Mouse (Mus musculus) myocyte (in vitro differentiated cells): ENCODE results near the gene Cfap61. TPM values are rescaled to one million over a fixed set of nuclear protein-coding genes. Genes with fewer than 3 reads are reported as not detected.

Experiments
- H3K27me3 ChIP-seq: one replicate; pipeline ENCODE4 v1.6.1; 2011; ENCODE audit not compliant: control insufficient read depth, insufficient read depth, insufficient read length
- H3K36me3 ChIP-seq: one replicate; pipeline ENCODE4 v1.6.1; 2011; ENCODE audit not compliant: control insufficient read depth, insufficient read depth
- H3K4me2 ChIP-seq: one replicate; pipeline ENCODE4 v1.6.1; 2011; ENCODE audit warnings: low read depth, control low read depth
- H3K4me3 ChIP-seq: one replicate; pipeline ENCODE4 v1.5.1; 2011; ENCODE audit warnings: mild to moderate bottlenecking, control low read depth, moderate library complexity
- H3K79me2 ChIP-seq: one replicate; pipeline ENCODE4 v1.6.1; 2011; ENCODE audit not compliant: control insufficient read depth, insufficient read depth
- H3ac ChIP-seq: one replicate; pipeline ENCODE4 v1.6.1; 2011; ENCODE audit not compliant: control insufficient read depth, insufficient read length
- CEBPB ChIP-seq: IDR thresholded peaks from 2 replicates; pipeline ENCODE4 v1.6.1; 2011; ENCODE audit warnings: mild to moderate bottlenecking, moderate library complexity; ENCODE audit not compliant: poor library complexity, insufficient read depth, severe bottlenecking
- E2F4 ChIP-seq: IDR thresholded peaks from one replicate; pipeline ENCODE4 v1.6.1; 2011; ENCODE audit warnings: mild to moderate bottlenecking, control low read depth, moderate library complexity; ENCODE audit not compliant: insufficient read depth
- MAX ChIP-seq: IDR thresholded peaks from one replicate; pipeline ENCODE4 v1.6.1; 2011; ENCODE audit warnings: low read depth, mild to moderate bottlenecking, control low read depth
- MYOD1 ChIP-seq, 3 experiments: IDR thresholded peaks; one replicate each; pipeline ENCODE4 v1.6.1; 2011; ENCODE audit warnings: control low read depth in 2 of 3, low read depth in 2 of 3, mild to moderate bottlenecking in 2 of 3, moderate library complexity in 1 of 3; ENCODE audit not compliant: insufficient read length in 2 of 3, control insufficient read depth in 1 of 3
- MYOG ChIP-seq, 3 experiments: IDR thresholded peaks; one replicate each; pipeline ENCODE4 v1.6.1; 2011; ENCODE audit warnings: control low read depth in 2 of 3, low read depth in 2 of 3, mild to moderate bottlenecking in 2 of 3; ENCODE audit not compliant: insufficient read length in 2 of 3, control insufficient read depth in 1 of 3, insufficient read depth in 1 of 3
- POLR2A ChIP-seq: IDR thresholded peaks from one replicate; pipeline ENCODE4 v1.6.1; 2011; ENCODE audit warnings: low read depth, mild to moderate bottlenecking, control low read depth, moderate library complexity; ENCODE audit not compliant: insufficient read length
- POLR2AphosphoS2 ChIP-seq: IDR thresholded peaks from one replicate; pipeline ENCODE4 v1.6.1; 2011; ENCODE audit warnings: low read depth, control low read depth; ENCODE audit not compliant: insufficient read length
- REST ChIP-seq: IDR thresholded peaks from one replicate; pipeline ENCODE4 v1.6.1; 2011; ENCODE audit warnings: mild to moderate bottlenecking, control low read depth, moderate library complexity; ENCODE audit not compliant: insufficient read depth, insufficient read length
- SRF ChIP-seq: IDR thresholded peaks from one replicate; pipeline ENCODE4 v1.6.1; 2011; ENCODE audit warnings: low read depth; ENCODE audit not compliant: control insufficient read depth, insufficient read length
- TCF12 ChIP-seq: IDR thresholded peaks from one replicate; pipeline ENCODE4 v1.6.1; 2011; ENCODE audit warnings: mild to moderate bottlenecking, control low read depth; ENCODE audit not compliant: poor library complexity, insufficient read depth, severe bottlenecking
- TCF3 ChIP-seq: IDR thresholded peaks from one replicate; pipeline ENCODE4 v1.6.1; 2011; ENCODE audit warnings: low read depth, control low read depth; ENCODE audit not compliant: insufficient read length
- USF1 ChIP-seq: IDR thresholded peaks from one replicate; pipeline ENCODE4 v1.6.1; 2011; ENCODE audit warnings: low read depth, mild to moderate bottlenecking, control low read depth, moderate library complexity
- polyA plus RNA-seq: library from polyadenylated mRNA; unstranded; fragments of >200 nt; fragmentation: generic; extraction: Trizol; gene quantifications from one replicate; pipeline ENCODE4 v1.2.1, GENCODE M21; 2012; ENCODE audit warnings: missing spikeins

Gene Cfap61
- polyA plus RNA-seq, 1 experiment = 0.06 TPM

DNA sequence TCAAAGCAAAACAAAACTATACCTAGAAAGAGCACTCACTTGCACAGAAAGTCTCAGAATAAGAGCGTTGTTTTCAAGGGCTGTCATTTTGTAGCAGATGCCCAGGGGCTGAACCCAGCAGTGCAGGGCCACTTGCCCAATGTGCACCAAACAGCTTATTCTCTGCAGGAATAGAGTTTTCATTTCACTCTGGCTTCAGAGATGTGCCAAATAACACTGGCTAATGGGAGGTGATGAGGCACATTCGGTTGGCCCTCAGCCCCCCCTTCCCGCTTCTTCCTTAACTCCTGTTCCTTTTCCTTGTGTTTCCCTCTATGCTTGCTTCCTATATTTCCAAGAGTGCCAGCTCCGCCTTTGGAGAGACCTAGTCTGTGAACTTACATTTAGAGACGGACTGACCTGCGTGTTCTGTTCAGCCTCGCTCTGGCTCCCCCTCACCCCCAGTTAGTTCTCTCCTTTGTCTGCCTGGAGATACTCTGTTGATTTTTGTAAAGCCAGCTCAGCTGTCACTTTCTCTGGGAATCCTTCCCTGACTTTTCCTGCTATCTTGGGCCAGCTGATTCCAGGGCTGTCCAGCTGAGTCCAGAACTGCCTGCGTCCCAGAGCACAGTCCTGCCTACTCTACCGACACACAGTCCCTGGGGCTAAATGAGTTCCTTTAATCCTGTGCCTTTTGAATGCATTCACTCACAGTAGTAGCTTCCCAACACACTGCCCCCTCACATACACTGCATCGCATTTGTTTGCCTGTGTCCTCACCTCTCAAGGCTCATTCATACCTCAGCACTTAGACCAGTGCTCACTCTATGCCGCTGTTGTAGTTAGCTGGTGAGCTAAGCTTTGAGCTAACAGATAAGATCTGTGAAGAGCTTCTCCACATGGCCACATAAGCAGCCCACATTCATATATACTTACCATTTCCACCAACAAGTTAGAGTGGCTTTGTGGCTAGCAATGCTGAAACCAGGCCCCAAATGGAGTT, 128.8 kb downstream of the Cfap61 start:
- Histone ChIP-seq H3ac (no peak overlapping the region), H3K27me3 (peaks cover 9% of the 10 kb centered on the region), H3K36me3 (no peaks in the 10 kb centered on the region), H3K4me2 (no peak overlapping the region), H3K79me2 (no peaks in the 10 kb centered on the region), H3K4me3 (no peak overlapping the region)
- no peak for TF ChIP-seq REST
- TF ChIP-seq USF1 = no peak
- TF ChIP-seq POLR2AphosphoS2 = no peak
- no peak for TF ChIP-seq MYOD1 (IDR thresholded peaks at IDR 0.05; ENCODE audit: control insufficient read depth in 1 of 3, insufficient read length in 2 of 3, low read depth in 2 of 3)
- TF ChIP-seq E2F4 = no peak
- TF ChIP-seq POLR2A = no peak
- no peak for TF ChIP-seq MAX
- TF ChIP-seq SRF = no peak
- no peak for TF ChIP-seq TCF3

DNA sequence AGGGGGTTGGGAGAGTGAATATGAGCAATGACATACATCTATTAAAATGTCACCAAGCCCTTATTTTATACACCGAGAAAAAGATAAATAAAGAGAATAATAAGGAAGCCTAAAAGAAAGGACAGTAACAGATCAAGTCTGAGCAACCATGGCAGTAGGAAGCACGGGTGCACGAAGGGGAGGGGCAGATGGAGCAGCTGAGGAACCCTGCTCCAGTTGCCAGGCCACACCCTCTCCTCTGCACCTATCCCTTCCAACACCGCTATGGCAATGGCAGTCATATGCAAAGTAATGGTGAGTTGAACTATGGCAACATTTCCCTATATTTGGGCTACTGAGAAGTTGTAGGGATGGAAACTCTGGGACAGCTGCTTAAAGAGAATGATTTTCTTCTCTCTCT, 132.8 kb downstream of the Cfap61 start:
- Histone ChIP-seq H3K4me3 (no peak overlapping the region), H3K36me3 (no peaks in the 10 kb centered on the region), H3K27me3 (peaks cover 9% of the 10 kb centered on the region), H3ac (no peak overlapping the region), H3K4me2 (no peak overlapping the region), H3K79me2 (no peaks in the 10 kb centered on the region)
- TF ChIP-seq E2F4 = no peak
- TF ChIP-seq POLR2AphosphoS2 = no peak
- no peak for TF ChIP-seq TCF12
- no peak for TF ChIP-seq SRF

DNA sequence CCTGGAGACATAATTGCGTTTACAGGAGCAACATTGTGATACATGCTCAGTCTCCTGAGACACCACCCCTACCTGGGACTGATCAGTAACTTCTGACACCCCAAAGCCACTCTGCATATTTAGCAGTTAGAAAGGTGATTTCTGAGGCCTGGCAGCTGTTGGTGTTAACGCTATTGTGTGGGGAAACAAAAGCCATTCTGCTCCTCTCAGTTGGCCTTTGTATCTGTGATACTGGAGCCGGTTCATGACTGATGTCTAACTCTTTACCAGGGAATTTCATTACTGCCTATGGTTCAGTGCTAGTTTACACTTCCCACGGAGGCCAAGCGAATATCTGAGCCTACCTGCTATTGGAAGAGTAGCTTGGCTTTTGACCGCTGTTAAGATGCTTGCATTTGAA, 138.7 kb downstream of the Cfap61 start:
- Histone ChIP-seq H3K36me3 (no peaks in the 10 kb centered on the region), H3K4me3 (no peak overlapping the region), H3K79me2 (no peaks in the 10 kb centered on the region), H3K27me3 (no peaks in the 10 kb centered on the region), H3ac (no peak overlapping the region), H3K4me2 (no peak overlapping the region)
- TF ChIP-seq E2F4 = no peak
- TF ChIP-seq TCF12 = no peak
- no peak for TF ChIP-seq SRF
- TF ChIP-seq MYOG (IDR thresholded peaks at IDR 0.05; ENCODE audit: control insufficient read depth in 1 of 3, insufficient read depth in 1 of 3, insufficient read length in 2 of 3, low read depth in 2 of 3) = no peak
- no peak for TF ChIP-seq TCF3
- no peak for TF ChIP-seq CEBPB
- TF ChIP-seq MAX = no peak
- TF ChIP-seq REST = no peak
- no peak for TF ChIP-seq POLR2AphosphoS2
- no peak for TF ChIP-seq MYOD1 (IDR thresholded peaks at IDR 0.05; ENCODE audit: control insufficient read depth in 1 of 3, insufficient read length in 2 of 3, low read depth in 2 of 3)

DNA sequence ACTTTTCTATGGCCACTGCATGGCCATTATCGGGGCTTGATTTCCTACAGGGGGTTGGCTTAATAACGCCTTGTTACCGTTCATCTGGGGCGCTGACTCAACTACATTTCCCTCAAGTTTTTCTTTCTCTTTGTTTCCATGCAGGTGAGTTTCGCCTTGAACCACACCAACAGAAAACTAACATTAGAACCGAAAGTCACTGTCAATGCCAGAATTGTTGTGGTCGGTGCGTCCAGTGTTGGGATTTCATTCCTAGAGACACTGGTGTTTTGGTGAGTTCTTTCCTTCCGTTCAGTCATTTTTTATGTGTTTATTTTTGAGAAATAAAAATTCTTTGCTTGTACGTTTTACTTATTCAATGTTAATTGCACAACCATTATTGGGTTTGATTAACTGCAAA, 142.5 kb downstream of the Cfap61 start:
- H3K79me2 ChIP-seq = no peaks in the 10 kb centered on the region
- no peak for TF ChIP-seq REST
- no peak for TF ChIP-seq USF1
- no peak for TF ChIP-seq TCF3
- TF ChIP-seq CEBPB = no peak
- no peak for TF ChIP-seq SRF
- no peaks in the 10 kb centered on the region for H3K36me3 ChIP-seq
- H3K4me2 ChIP-seq = no peak overlapping the region
- no peaks in the 10 kb centered on the region for H3K27me3 ChIP-seq
- H3K4me3 ChIP-seq = no peak overlapping the region
- H3ac ChIP-seq = no peak overlapping the region

DNA sequence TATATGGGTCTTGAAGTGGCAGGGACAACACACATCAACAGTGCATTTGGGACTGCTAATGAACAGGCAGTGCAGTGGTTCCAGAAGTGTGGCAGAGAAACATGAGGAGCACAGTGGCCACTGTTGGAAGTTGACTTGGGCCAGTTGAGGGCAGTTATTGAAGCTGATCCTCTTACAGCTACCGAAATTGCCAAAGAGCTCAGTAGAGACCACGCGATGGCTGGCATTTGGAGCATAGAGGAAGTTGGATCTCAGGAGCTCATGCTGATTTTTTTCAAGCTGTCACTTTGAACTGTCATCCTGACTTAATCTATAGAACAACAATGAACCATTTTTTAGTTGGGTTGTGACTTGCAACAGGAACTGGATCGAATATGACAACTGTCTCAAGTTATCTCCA, 145.7 kb downstream of the Cfap61 start:
- Histone ChIP-seq H3K36me3 (no peaks in the 10 kb centered on the region), H3K27me3 (no peaks in the 10 kb centered on the region), H3K79me2 (no peaks in the 10 kb centered on the region), H3K4me2 (no peak overlapping the region), H3K4me3 (no peak overlapping the region), H3ac (no peak overlapping the region)
- no peak for TF ChIP-seq TCF12
- TF ChIP-seq USF1 = no peak
- no peak for TF ChIP-seq MYOG (IDR thresholded peaks at IDR 0.05; ENCODE audit: control insufficient read depth in 1 of 3, insufficient read depth in 1 of 3, insufficient read length in 2 of 3, low read depth in 2 of 3)
- TF ChIP-seq CEBPB = no peak
- TF ChIP-seq POLR2AphosphoS2 = no peak
- no peak for TF ChIP-seq TCF3
- no peak for TF ChIP-seq REST
- no peak for TF ChIP-seq SRF
- TF ChIP-seq E2F4 = no peak
- no peak for TF ChIP-seq MAX
- no peak for TF ChIP-seq POLR2A
- no peak for TF ChIP-seq MYOD1 (IDR thresholded peaks at IDR 0.05; ENCODE audit: control insufficient read depth in 1 of 3, insufficient read length in 2 of 3, low read depth in 2 of 3)
